ENCODE assay signal across 8 mouse cellular contexts in the genomic region with DNA sequence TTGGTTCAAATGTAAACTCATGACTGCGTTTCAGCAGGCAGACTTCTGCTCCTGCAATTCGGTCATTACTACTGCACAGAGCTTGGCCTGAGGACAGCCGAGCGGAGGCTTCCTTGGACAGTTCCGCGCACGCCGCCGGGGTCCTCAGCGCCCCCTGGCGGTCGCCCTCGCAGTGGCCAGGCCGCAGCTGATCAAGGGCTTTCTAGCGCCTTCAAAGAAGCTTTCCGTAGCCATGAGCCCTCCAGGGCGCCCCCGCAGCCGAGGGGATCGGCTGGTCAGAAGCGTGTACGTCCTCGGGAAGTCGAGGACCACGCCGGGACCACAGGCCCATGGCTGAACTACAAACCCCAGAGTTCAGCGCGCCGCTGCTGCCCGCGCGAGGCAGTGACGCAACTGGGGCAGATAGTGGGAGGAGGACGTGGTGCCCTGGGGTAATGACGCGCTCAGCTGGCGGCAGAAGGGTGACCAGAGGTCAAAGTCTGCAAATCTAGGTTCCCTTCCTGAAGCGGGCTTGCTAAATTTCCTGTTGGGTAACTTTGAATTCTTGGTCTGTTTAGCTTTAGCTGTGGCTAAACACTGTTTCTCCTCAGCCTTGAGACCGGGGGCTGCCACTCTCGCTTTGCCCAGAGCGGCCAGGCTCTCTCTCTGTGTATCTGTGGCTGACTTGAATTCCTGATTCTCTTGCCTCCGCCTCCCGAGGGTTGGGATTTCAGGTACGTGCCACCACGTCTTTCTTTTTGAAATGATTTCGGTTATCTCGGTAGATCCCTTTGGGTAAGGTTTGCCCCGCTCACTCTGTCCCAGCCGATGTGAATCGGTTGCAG. TPM values are rescaled to one million over a fixed set of nuclear protein-coding genes. Genes with fewer than 3 reads are reported as not detected.
DNase-seq lines count a peak whose midpoint lies in the region; ATAC-seq and TF ChIP-seq lines count a peak whose summit lies in the region.

No protein-coding gene starts in this region.

- no peaks in the 10 kb centered on the region for H3K9me3 ChIP-seq in forebrain, embryonic 13.5 days (replicated peaks)
- H3K9me3 ChIP-seq in liver, embryonic 16.5 days (replicated peaks; ENCODE audit: control insufficient read depth, low read length), result no peaks in the 10 kb centered on the region
- H3K9me3 ChIP-seq in neural tube, embryonic 12.5 days, result no peaks in the 10 kb centered on the region
- no peaks in the 10 kb centered on the region for H3K9me3 ChIP-seq in stomach, postnatal 0 days (ENCODE audit: control insufficient read depth, low read length)

- peaks cover 18% of the 10 kb centered on the region for H3K36me3 ChIP-seq in forebrain, embryonic 13.5 days (ENCODE audit: poor library complexity, severe bottlenecking)
- peaks cover 7% of the 10 kb centered on the region for H3K36me3 ChIP-seq in liver, embryonic 16.5 days (ENCODE audit: control insufficient read depth, insufficient read depth)
- peaks cover 13% of the 10 kb centered on the region; the same call in 1 of the 2 replicates for H3K36me3 ChIP-seq in neural tube, embryonic 12.5 days
- H3K36me3 ChIP-seq in stomach, postnatal 0 days (ENCODE audit: control insufficient read depth, insufficient read depth, low read length), result peaks cover 8% of the 10 kb centered on the region; the same call in 1 of the 2 replicates

- no peaks in the 10 kb centered on the region for H3K27me3 ChIP-seq in forebrain, embryonic 13.5 days
- no peaks in the 10 kb centered on the region for H3K27me3 ChIP-seq in liver, embryonic 16.5 days (ENCODE audit: control insufficient read depth, insufficient read depth, low read depth, low read length)
- no peaks in the 10 kb centered on the region for H3K27me3 ChIP-seq in neural tube, embryonic 12.5 days (replicated peaks)
- no peaks in the 10 kb centered on the region for H3K27me3 ChIP-seq in stomach, postnatal 0 days (ENCODE audit: control insufficient read depth, insufficient read depth, low read length)

- peak; percentile 94 for ATAC-seq in cerebellum, adult (ENCODE audit: insufficient number of reproducible peaks, low FRiP score, low TSS enrichment)
- peak; percentile 98 for ATAC-seq in forebrain, embryonic 13.5 days
- ATAC-seq in liver, embryonic 16.5 days (ENCODE audit: low read depth), result peak; percentile 84
- peak; percentile 96 for ATAC-seq in neural tube, embryonic 12.5 days (ENCODE audit: low FRiP score, low read depth)
- ATAC-seq in stomach, postnatal 0 days (ENCODE audit: low FRiP score, low TSS enrichment), result peak; percentile 97

- peak overlapping the region; percentile 80 for H3K9ac ChIP-seq in forebrain, embryonic 13.5 days
- peak overlapping the region; percentile 73 for H3K9ac ChIP-seq in liver, embryonic 16.5 days (ENCODE audit: low read depth, low read length)
- peak overlapping the region; percentile 68 for H3K9ac ChIP-seq in neural tube, embryonic 12.5 days
- H3K9ac ChIP-seq in stomach, postnatal 0 days (ENCODE audit: low read length), result peak overlapping the region; percentile 76

- peak; percentile 98 for TF ChIP-seq CTCF in stomach, postnatal 0 days (IDR thresholded peaks at IDR 0.05; ENCODE audit: low read depth)

- DNase-seq in ES-CJ7 (ENCODE audit: low read depth, low spot score), result peak; percentile 95
- DNase-seq in heart, postnatal 10 days, result peak; percentile 98
- peak; percentile 97 for DNase-seq in kidney, postnatal 4 days
- peak; percentile 96 for DNase-seq in stomach, postnatal 0 days (ENCODE audit: low spot score)

- peak overlapping the region; percentile 61 for H3K4me2 ChIP-seq in forebrain, embryonic 13.5 days
- peak overlapping the region; percentile 65 for H3K4me2 ChIP-seq in liver, embryonic 16.5 days (ENCODE audit: low read depth, low read length)
- peak overlapping the region; percentile 61 for H3K4me2 ChIP-seq in neural tube, embryonic 12.5 days (replicated peaks)
- peak overlapping the region; percentile 69 for H3K4me2 ChIP-seq in stomach, postnatal 0 days (replicated peaks; ENCODE audit: low read depth)

- H3K4me3 ChIP-seq in forebrain, embryonic 13.5 days, result peak overlapping the region; percentile 57
- peak overlapping the region; percentile 70 for H3K4me3 ChIP-seq in liver, embryonic 16.5 days (ENCODE audit: low read depth, low read length)
- peak overlapping the region; percentile 62 for H3K4me3 ChIP-seq in neural tube, embryonic 12.5 days
- peak overlapping the region; percentile 58 for H3K4me3 ChIP-seq in stomach, postnatal 0 days (ENCODE audit: low read depth, low read length)

- H3K4me1 ChIP-seq in forebrain, embryonic 13.5 days, result peaks cover 17% of the 10 kb centered on the region
- H3K4me1 ChIP-seq in liver, embryonic 16.5 days (ENCODE audit: control insufficient read depth, low read depth, low read length), result peaks cover 79% of the 10 kb centered on the region
- peaks cover 5% of the 10 kb centered on the region for H3K4me1 ChIP-seq in neural tube, embryonic 12.5 days
- H3K4me1 ChIP-seq in stomach, postnatal 0 days (replicated peaks; ENCODE audit: control insufficient read depth, insufficient read depth), result peaks cover 12% of the 10 kb centered on the region

- H3K27ac ChIP-seq in forebrain, embryonic 13.5 days, result peak overlapping the region; percentile 88
- peak overlapping the region; percentile 92 for H3K27ac ChIP-seq in liver, embryonic 16.5 days (ENCODE audit: low read length)
- H3K27ac ChIP-seq in neural tube, embryonic 12.5 days, result peak overlapping the region; percentile 83
- H3K27ac ChIP-seq in stomach, postnatal 0 days (replicated peaks), result peak overlapping the region; percentile 92

- intact Hi-C loops in heart, postnatal 10 days (cut with DNase I), result loop anchor here (2.0 kb wide), 4 partner anchors 25 to 115 kb away; a partner anchor contains a TSS

- TF ChIP-seq EP300 in stomach, postnatal 0 days (optimal IDR thresholded peaks at IDR 0.05), result peak; percentile 45

- 2% methylated on average over 50 of the region's 50 CpGs for WGBS in forebrain, embryonic 13.5 days
- WGBS in liver, embryonic 16.5 days (ENCODE audit: insufficient replicate concordance), result under 1% methylated on average over 50 of the region's 50 CpGs
- 2% methylated on average over 50 of the region's 50 CpGs for WGBS in neural tube, embryonic 12.5 days
- under 1% methylated on average over 50 of the region's 50 CpGs for WGBS in stomach, postnatal 0 days

RNA-seq across cellular contexts. Expression of a gene that starts 3.3 kb away (rescaled TPM):
- 31.3 and 32.4 TPM in 2 replicates for polyA plus RNA-seq in forebrain, embryonic 13.5 days (2015; fragmentation: Nextera tagmentation; extraction: Ambion mirVana)
- 10 to 100 TPM; 39.4 to 44.0 TPM for total RNA-seq in heart, postnatal 10 days (2021)
- polyA plus RNA-seq in liver, embryonic 16.5 days (2015; fragmentation: Nextera tagmentation; extraction: Ambion mirVana), result 16.4 and 18.4 TPM in 2 replicates
- polyA plus RNA-seq in neural tube, embryonic 12.5 days (2016; fragmentation: Nextera tagmentation; extraction: Ambion mirVana), result 30.7 and 36.3 TPM in 2 replicates
- 22.0 and 24.6 TPM in 2 replicates for polyA plus RNA-seq in stomach, postnatal 0 days (2015; fragmentation: Nextera tagmentation; extraction: Ambion mirVana)

RNA-seq across cellular contexts. Expression of a gene that starts 23.1 kb away (rescaled TPM):
- polyA plus RNA-seq in forebrain, embryonic 13.5 days (2015; fragmentation: Nextera tagmentation; extraction: Ambion mirVana), result 12.5 and 12.6 TPM in 2 replicates
- 1 to 10 TPM; 6.2 to 7.1 TPM for total RNA-seq in heart, postnatal 10 days (2021)
- 1.1 and 1.2 TPM in 2 replicates for polyA plus RNA-seq in liver, embryonic 16.5 days (2015; fragmentation: Nextera tagmentation; extraction: Ambion mirVana)
- polyA plus RNA-seq in neural tube, embryonic 12.5 days (2016; fragmentation: Nextera tagmentation; extraction: Ambion mirVana), result 9.0 and 9.3 TPM in 2 replicates
- polyA plus RNA-seq in stomach, postnatal 0 days (2015; fragmentation: Nextera tagmentation; extraction: Ambion mirVana), result 2.5 and 2.9 TPM in 2 replicates

RNA-seq across cellular contexts. Expression of a gene that starts 23.4 kb away (rescaled TPM):
- 52.0 and 59.7 TPM in 2 replicates for polyA plus RNA-seq in forebrain, embryonic 13.5 days (2015; fragmentation: Nextera tagmentation; extraction: Ambion mirVana)
- 10 to 100 TPM; 12.1 to 14.5 TPM for total RNA-seq in heart, postnatal 10 days (2021)
- polyA plus RNA-seq in liver, embryonic 16.5 days (2015; fragmentation: Nextera tagmentation; extraction: Ambion mirVana), result 255 and 284 TPM in 2 replicates
- 97.0 and 99.5 TPM in 2 replicates for polyA plus RNA-seq in neural tube, embryonic 12.5 days (2016; fragmentation: Nextera tagmentation; extraction: Ambion mirVana)
- 38.7 and 39.5 TPM in 2 replicates for polyA plus RNA-seq in stomach, postnatal 0 days (2015; fragmentation: Nextera tagmentation; extraction: Ambion mirVana)

RNA-seq across cellular contexts. Expression of a gene that starts 23.7 kb away (rescaled TPM):
- 8.1 and 9.6 TPM in 2 replicates for polyA plus RNA-seq in forebrain, embryonic 13.5 days (2015; fragmentation: Nextera tagmentation; extraction: Ambion mirVana)
- 10 to 100 TPM; 39.6 to 44.6 TPM for total RNA-seq in heart, postnatal 10 days (2021)
- 29.1 and 32.0 TPM in 2 replicates for polyA plus RNA-seq in liver, embryonic 16.5 days (2015; fragmentation: Nextera tagmentation; extraction: Ambion mirVana)
- polyA plus RNA-seq in neural tube, embryonic 12.5 days (2016; fragmentation: Nextera tagmentation; extraction: Ambion mirVana), result 9.5 and 10.3 TPM in 2 replicates
- 14.7 and 17.3 TPM in 2 replicates for polyA plus RNA-seq in stomach, postnatal 0 days (2015; fragmentation: Nextera tagmentation; extraction: Ambion mirVana)

RNA-seq across cellular contexts. Expression of a gene that starts 30.3 kb away (rescaled TPM):
- 14.8 and 15.3 TPM in 2 replicates for polyA plus RNA-seq in forebrain, embryonic 13.5 days (2015; fragmentation: Nextera tagmentation; extraction: Ambion mirVana)
- total RNA-seq in heart, postnatal 10 days (2021), result 10 to 100 TPM; 71.0 to 75.9 TPM
- 3.0 and 3.2 TPM in 2 replicates for polyA plus RNA-seq in liver, embryonic 16.5 days (2015; fragmentation: Nextera tagmentation; extraction: Ambion mirVana)
- 19.3 and 21.1 TPM in 2 replicates for polyA plus RNA-seq in neural tube, embryonic 12.5 days (2016; fragmentation: Nextera tagmentation; extraction: Ambion mirVana)
- polyA plus RNA-seq in stomach, postnatal 0 days (2015; fragmentation: Nextera tagmentation; extraction: Ambion mirVana), result 12.2 and 13.9 TPM in 2 replicates

Comparison
In these comparisons a context has a peak if more than half of its experiments do, and no peak if none do; other contexts are left out.
1. Peak in every context shown above with its lines: DNase-seq, ATAC-seq, H3K4me3 ChIP-seq and H3K27ac ChIP-seq.